11 mouse cellular contexts compared by ENCODE assay signal in genomic region chr15:101163056-101163458, GRCm38 (mm10). TPM values are rescaled to one million over a fixed set of nuclear protein-coding genes. Genes with fewer than 3 reads are reported as not detected.
DNase-seq lines count a peak whose midpoint lies in the region; ATAC-seq and TF ChIP-seq lines count a peak whose summit lies in the region.
"Had no signal": no experiment of that assay in that cellular context is flagged by ENCODE, and none has a peak within 500 bp of the region (broad histone marks: within the 10 kb centered on the region; RNA-seq: fewer than 3 reads in every experiment).

No protein-coding gene starts in this region.

- WGBS in lung, embryonic 14.5 days = 13% methylated on average over 15 of the region's 15 CpGs
- WGBS in hindbrain, embryonic 13.5 days = 31% methylated on average over 15 of the region's 15 CpGs
- 8% methylated on average over 15 of the region's 15 CpGs for WGBS in neural tube, embryonic 15.5 days

- H3K9ac ChIP-seq in lung, embryonic 14.5 days = peak overlapping the region; percentile 4
- no peak overlapping the region for H3K9ac ChIP-seq in hindbrain, embryonic 13.5 days
- no peak overlapping the region for H3K9ac ChIP-seq in neural tube, embryonic 15.5 days (replicated peaks)

- intact Hi-C loops in gastrocnemius, postnatal 36 days (cut with DNase I) = no loop called here

- ATAC-seq in lung, embryonic 14.5 days (ENCODE audit: insufficient read depth) = peak; percentile 94
- ATAC-seq in hindbrain, embryonic 13.5 days (ENCODE audit: low FRiP score) = peak; percentile 41; the same call in 1 of the 2 replicates
- ATAC-seq in neural tube, embryonic 15.5 days (ENCODE audit: low FRiP score) = no peak

- no peak overlapping the region for H3K4me3 ChIP-seq in lung, embryonic 14.5 days (ENCODE audit: low read depth, low read length)
- H3K4me3 ChIP-seq in hindbrain, embryonic 13.5 days = no peak overlapping the region
- no peak overlapping the region for H3K4me3 ChIP-seq in neural tube, embryonic 15.5 days (replicated peaks)
- H3K4me3 ChIP-seq: megakaryocyte, embryonic 14.5 days had no signal

- TF ChIP-seq CTCF in lung, embryonic 14.5 days (IDR thresholded peaks at IDR 0.05; ENCODE audit: low read depth) = no peak

- DNase-seq in adrenal gland, adult 2 months = peak; percentile 29
- DNase-seq in adrenal gland, adult 18-20 months (ENCODE audit: low spot score in 2 of 2) = no peak
- peak; percentile 95 for DNase-seq in lung, embryonic 14.5 days
- no peak for DNase-seq in lung, adult 18-20 months
- no peak for DNase-seq in gastrocnemius, postnatal 36 days
- no peak for DNase-seq in liver
- DNase-seq: thymus, postnatal 14 days had no signal

- H3K27me3 ChIP-seq in lung, embryonic 14.5 days (ENCODE audit: insufficient read depth, low read length) = no peaks in the 10 kb centered on the region
- peaks cover 10% of the 10 kb centered on the region; the same call in 1 of the 2 replicates for H3K27me3 ChIP-seq in hindbrain, embryonic 13.5 days
- 0 out of 2 replicates have a peak, but pooled peaks cover 3% of the 10 kb centered on the region for H3K27me3 ChIP-seq in neural tube, embryonic 15.5 days (replicated peaks)
- H3K27me3 ChIP-seq: megakaryocyte, embryonic 14.5 days had no signal

- no peaks in the 10 kb centered on the region for H3K9me3 ChIP-seq in lung, embryonic 14.5 days (ENCODE audit: low read depth, low read length)
- H3K9me3 ChIP-seq in hindbrain, embryonic 13.5 days = no peaks in the 10 kb centered on the region
- no peaks in the 10 kb centered on the region for H3K9me3 ChIP-seq in neural tube, embryonic 15.5 days (replicated peaks)
- H3K9me3 ChIP-seq: megakaryocyte, embryonic 14.5 days had no signal

- H3K27ac ChIP-seq in lung, embryonic 14.5 days (ENCODE audit: low read depth) = peak overlapping the region; percentile 75
- H3K27ac ChIP-seq in hindbrain, embryonic 13.5 days = peak overlapping the region; percentile 27
- H3K27ac ChIP-seq in neural tube, embryonic 15.5 days (replicated peaks) = 0 out of 2 replicates have a peak overlapping the region, but pooled peaks have one; percentile 23

- H3K4me2 ChIP-seq in lung, embryonic 14.5 days = peak overlapping the region; percentile 34
- H3K4me2 ChIP-seq in hindbrain, embryonic 13.5 days = 0 out of 2 replicates have a peak overlapping the region, but pooled peaks have one; percentile 6
- H3K4me2 ChIP-seq in neural tube, embryonic 15.5 days = peak overlapping the region; percentile 13; the same call in 1 of the 2 replicates

- H3K36me3 ChIP-seq in lung, embryonic 14.5 days (ENCODE audit: insufficient read depth) = no peaks in the 10 kb centered on the region
- H3K36me3 ChIP-seq in hindbrain, embryonic 13.5 days = no peaks in the 10 kb centered on the region
- H3K36me3 ChIP-seq in neural tube, embryonic 15.5 days = no peaks in the 10 kb centered on the region

- peaks cover 24% of the 10 kb centered on the region for H3K4me1 ChIP-seq in lung, embryonic 14.5 days (ENCODE audit: insufficient read depth)
- peaks cover 45% of the 10 kb centered on the region for H3K4me1 ChIP-seq in hindbrain, embryonic 13.5 days (replicated peaks)
- peaks cover 34% of the 10 kb centered on the region for H3K4me1 ChIP-seq in neural tube, embryonic 15.5 days

RNA-seq across cellular contexts. Expression of gene Acvr1b, which starts 10.8 kb away (rescaled TPM):
- 10 to 100 TPM in 1 of 2 experiments, 1 to 10 TPM in 1; 5.2 to 10.0 TPM for total RNA-seq in adrenal gland, adult 2 months (2021)
- polyA plus RNA-seq in adrenal gland, adult 2 months (2012; rRNA removed) = 10.1 and 11.2 TPM in 2 replicates
- total RNA-seq in adrenal gland, adult 18-20 months (2021) = 1 to 10 TPM; 5.8 to 5.9 TPM
- polyA plus RNA-seq in lung, embryonic 14.5 days (2014; fragmentation: Nextera tagmentation; extraction: Ambion mirVana) = 6.3 and 6.4 TPM in 2 replicates
- polyA plus RNA-seq in hindbrain, embryonic 13.5 days (2015; fragmentation: Nextera tagmentation; extraction: Ambion mirVana) = 19.6 and 20.5 TPM in 2 replicates
- polyA plus RNA-seq in neural tube, embryonic 15.5 days (2015; fragmentation: Nextera tagmentation; extraction: Ambion mirVana) = 19.3 and 23.1 TPM in 2 replicates
- total RNA-seq in gastrocnemius, postnatal 36 days (2021) = 10 to 100 TPM; 32.4 to 36.5 TPM

RNA-seq across cellular contexts. Expression of gene Acvrl1, which starts 34.7 kb away (rescaled TPM):
- total RNA-seq in adrenal gland, adult 2 months (2021) = 10 to 100 TPM; 15.0 to 22.6 TPM
- 20.9 and 23.3 TPM in 2 replicates for polyA plus RNA-seq in adrenal gland, adult 2 months (2012; rRNA removed)
- total RNA-seq in adrenal gland, adult 18-20 months (2021) = 10 to 100 TPM; 19.1 to 26.1 TPM
- 34.4 and 39.0 TPM in 2 replicates for polyA plus RNA-seq in lung, embryonic 14.5 days (2014; fragmentation: Nextera tagmentation; extraction: Ambion mirVana)
- polyA plus RNA-seq in hindbrain, embryonic 13.5 days (2015; fragmentation: Nextera tagmentation; extraction: Ambion mirVana) = 7.9 and 8.6 TPM in 2 replicates
- 9.5 and 12.6 TPM in 2 replicates for polyA plus RNA-seq in neural tube, embryonic 15.5 days (2015; fragmentation: Nextera tagmentation; extraction: Ambion mirVana)
- 1 to 10 TPM; 8.5 to 9.2 TPM for total RNA-seq in gastrocnemius, postnatal 36 days (2021)

RNA-seq across cellular contexts. Expression of gene Ankrd33, which starts 47.5 kb away (rescaled TPM):
- 1 to 10 TPM in 1 of 2 experiments, under 1 TPM in 1; 0.59 to 1.0 TPM for total RNA-seq in adrenal gland, adult 2 months (2021)
- 0.10 TPM in 1 of 2 replicates, not detected in the other for polyA plus RNA-seq in adrenal gland, adult 2 months (2012; rRNA removed)
- total RNA-seq in adrenal gland, adult 18-20 months (2021) = under 1 TPM; 0.42 to 0.70 TPM
- polyA plus RNA-seq in lung, embryonic 14.5 days (2014; fragmentation: Nextera tagmentation; extraction: Ambion mirVana) = not detected in 2 replicates
- not detected in 2 replicates for polyA plus RNA-seq in hindbrain, embryonic 13.5 days (2015; fragmentation: Nextera tagmentation; extraction: Ambion mirVana)
- polyA plus RNA-seq in neural tube, embryonic 15.5 days (2015; fragmentation: Nextera tagmentation; extraction: Ambion mirVana) = not detected in 2 replicates
- total RNA-seq in gastrocnemius, postnatal 36 days (2021) = not detected
- total RNA-seq: gastrocnemius, adult 18-20 months had no signal

Comparison
In these comparisons a context has a peak if more than half of its experiments do, and no peak if none do; other contexts are left out.
1. DNase-seq: peak in adrenal gland, adult 2 months (single experiment) and lung, embryonic 14.5 days (single experiment); none in adrenal gland, adult 18-20 months (0 of 2), lung, adult 18-20 months (0 of 2), gastrocnemius, postnatal 36 days (0 of 2) and liver (single experiment).
2. H3K27ac ChIP-seq: peak in every context shown above with its lines; median percentile 75 in lung, embryonic 14.5 days; 27 in hindbrain, embryonic 13.5 days; 23 in neural tube, embryonic 15.5 days.
3. Peak in every context shown above with its lines, with median percentiles within 50 percentile points of each other: H3K4me2 ChIP-seq.